Mouse (Mus musculus) limb, embryonic 14.5 days (tissue): ENCODE data around the gene Ifne. TPM values are rescaled to one million over a fixed set of nuclear protein-coding genes. Genes with fewer than 3 reads are reported as not detected.
A peak's percentile ranks its signal among the peaks of the same experiment; 100 is the strongest.

Experiments used
- ATAC-seq: fragments of 200-750 bp; cut with Nextera tagmentation; 2 replicates; pipeline ENCODE4 v1.8.0; 2017; ENCODE audit warnings: low read depth, moderate number of reproducible peaks, moderate TSS enrichment; ENCODE audit not compliant: low FRiP score
- DNase-seq: peaks from one replicate; pipeline ENCODE4 v3.0.0-alpha.2; 2015; ENCODE audit warnings: low spot score
- H3K27ac ChIP-seq: fragments of 300-500 bp; sonication (generic); replicated peaks from 2 replicates; pipeline ENCODE4 v1.5.1; 2014; ENCODE audit warnings: low read depth, mild to moderate bottlenecking, low read length, moderate library complexity, mixed read lengths
- H3K27me3 ChIP-seq: fragments of 300-500 bp; sonication (generic); 2 replicates; pipeline ENCODE4 v1.6.1; 2014; ENCODE audit warnings: low read length, mixed read lengths; ENCODE audit not compliant: control insufficient read depth, insufficient read depth
- H3K36me3 ChIP-seq: fragments of 300-500 bp; sonication (generic); 2 replicates; pipeline ENCODE4 v1.6.1; 2014; ENCODE audit warnings: mild to moderate bottlenecking, low read length, moderate library complexity, mixed read lengths; ENCODE audit not compliant: control insufficient read depth, insufficient read depth
- H3K4me1 ChIP-seq: fragments of 300-500 bp; sonication (generic); 2 replicates; pipeline ENCODE4 v1.6.1; 2014; ENCODE audit warnings: antibody characterized with exemption, low read length, mixed read lengths; ENCODE audit not compliant: control insufficient read depth, insufficient read depth
- H3K4me2 ChIP-seq: fragments of 300-500 bp; sonication (generic); replicated peaks from 2 replicates; pipeline ENCODE4 v1.6.1; 2014; ENCODE audit warnings: low read depth, mild to moderate bottlenecking, low read length, moderate library complexity; ENCODE audit not compliant: severe bottlenecking
- H3K4me3 ChIP-seq: fragments of 300-500 bp; sonication (generic); replicated peaks from 2 replicates; pipeline ENCODE4 v1.5.1; 2014; ENCODE audit warnings: low read length
- H3K9ac ChIP-seq: fragments of 300-500 bp; sonication (generic); 2 replicates; pipeline ENCODE4 v1.6.1; 2014; ENCODE audit warnings: mild to moderate bottlenecking, low read depth, low read length, moderate library complexity; ENCODE audit not compliant: severe bottlenecking
- H3K9me3 ChIP-seq: fragments of 300-500 bp; sonication (generic); 2 replicates; pipeline ENCODE4 v1.6.1; 2016; ENCODE audit warnings: low read length; ENCODE audit not compliant: control insufficient read depth
- POLR2A ChIP-seq: fragments of 200-500 bp; IDR thresholded peaks from 2 replicates; pipeline ENCODE4 v1.8.0; 2012; ENCODE audit warnings: inconsistent platforms, mild to moderate bottlenecking, moderate library complexity, borderline replicate concordance; ENCODE audit not compliant: insufficient read depth, insufficient read length; ENCODE audit errors: extremely low read depth
- WGBS: fragments of 180-500 bp; shearing (Covaris S2); extraction: QIAGEN DNeasy Blood & Tissue Kit; methylation state at CpG from one replicate; pipeline ENCODE4 v1.1.7; 2014; 5-methylcytosine and 5-hydroxymethylcytosine counted together
- polyA plus RNA-seq, 2 experiments: library from polyadenylated mRNA; depleted of rRNA in 1 of 2; stranded (reverse) in 1 of 2; unstranded in 1 of 2; fragments of >200 nt; fragmentation: Nextera tagmentation in 1 of 2; extraction: Ambion mirVana in 1 of 2; gene quantifications; 2 replicates each; pipeline versions ENCODE4 v1.2.1 to v1.2.3; 2012 to 2014

Gene Ifne
- polyA plus RNA-seq, 2 experiments: not detected

- H3K4me2 ChIP-seq: peak overlapping the region; percentile 82
- peaks cover 5% of the 10 kb centered on the region for H3K4me1 ChIP-seq
- no peaks in the 10 kb centered on the region for H3K36me3 ChIP-seq
- WGBS: 8% methylated on average over 30 of the region's 31 CpGs
- H3K9me3 ChIP-seq: no peaks in the 10 kb centered on the region
- H3K27me3 ChIP-seq: no peaks in the 10 kb centered on the region
- H3K9ac ChIP-seq: peak overlapping the region; percentile 52
- DNase-seq (peak; percentile 16), ATAC-seq (peak; percentile 60; the same call in 1 of the 2 replicates)
- peak overlapping the region; percentile 49 for H3K4me3 ChIP-seq
- no peak for TF ChIP-seq POLR2A
- H3K27ac ChIP-seq: no peak overlapping the region
Observed at GRCm38 (mm10) chr4:88867926-88868911, 11.8 kb downstream of the Ifne start.

GRCm38 (mm10) chr4:88867366-88867925, 12.6 kb downstream of the Ifne start:
- Histone ChIP-seq H3K9ac (no peak overlapping the region), H3K4me3 (peak overlapping the region; percentile 49), H3K36me3 (no peaks in the 10 kb centered on the region), H3K27ac (no peak overlapping the region), H3K4me2 (peak overlapping the region; percentile 82), H3K27me3 (no peaks in the 10 kb centered on the region), H3K9me3 (no peaks in the 10 kb centered on the region), H3K4me1 (peaks cover 5% of the 10 kb centered on the region)
- peak; percentile 68; the same call in 1 of the 2 replicates for ATAC-seq
- WGBS: 1% methylated on average over 8 of the region's 8 CpGs
- peak; percentile 68 for DNase-seq
- TF ChIP-seq POLR2A: no peak

- no peak overlapping the region for H3K4me2 ChIP-seq
- H3K36me3 ChIP-seq: no peaks in the 10 kb centered on the region
- no peaks in the 10 kb centered on the region for H3K9me3 ChIP-seq
- no peak overlapping the region for H3K27ac ChIP-seq
- H3K9ac ChIP-seq: no peak overlapping the region
- ATAC-seq (no peak), DNase-seq (no peak)
- no peak for TF ChIP-seq POLR2A
- no peaks in the 10 kb centered on the region for H3K27me3 ChIP-seq
- H3K4me1 ChIP-seq: peaks cover 5% of the 10 kb centered on the region
- 43% methylated on average over 6 of the region's 6 CpGs for WGBS
- no peak overlapping the region for H3K4me3 ChIP-seq
Observed at GRCm38 (mm10) chr4:88865011-88865569, 14.9 kb downstream of the Ifne start.

GRCm38 (mm10) chr4:88864599-88864998, 15.4 kb downstream of the Ifne start:
- peaks cover 5% of the 10 kb centered on the region for H3K4me1 ChIP-seq
- H3K27ac ChIP-seq: no peak overlapping the region
- H3K9me3 ChIP-seq: no peaks in the 10 kb centered on the region
- no peaks in the 10 kb centered on the region for H3K27me3 ChIP-seq
- no peak for ATAC-seq
- H3K4me3 ChIP-seq: no peak overlapping the region
- no peak overlapping the region for H3K4me2 ChIP-seq
- no peaks in the 10 kb centered on the region for H3K36me3 ChIP-seq
- DNase-seq: no peak
- no peak for TF ChIP-seq POLR2A
- WGBS: 65% methylated on average over 9 of the region's 9 CpGs
- no peak overlapping the region for H3K9ac ChIP-seq

- 7% methylated on average over 7 of the region's 7 CpGs for WGBS
- DNase-seq (no peak), ATAC-seq (no peak)
- TF ChIP-seq POLR2A: no peak
- Histone ChIP-seq H3K27me3 (no peaks in the 10 kb centered on the region), H3K9ac (no peak overlapping the region), H3K36me3 (no peaks in the 10 kb centered on the region), H3K4me1 (peaks cover 5% of the 10 kb centered on the region; the same call in 1 of the 2 replicates), H3K27ac (no peak overlapping the region), H3K4me2 (no peak overlapping the region), H3K9me3 (no peaks in the 10 kb centered on the region), H3K4me3 (no peak overlapping the region)
Observed at GRCm38 (mm10) chr4:88863309-88863708, 16.7 kb downstream of the Ifne start.
